Mouse (Mus musculus) brain, embryonic 14.5 days (tissue): ENCODE measurements at regions not wholly inside any gene's neighbourhood (a gene's known extent, or its start where the extent isn't known, plus 50 kb on each side); places are given as distances from the start of the nearest gene placed in this dataset.

Experiments used
- CTCF ChIP-seq: fragments of 200-500 bp; IDR thresholded peaks from 2 replicates; pipeline ENCODE4 v1.5.1; 2012; ENCODE audit warnings: inconsistent platforms, mild to moderate bottlenecking, moderate library complexity, borderline replicate concordance; ENCODE audit not compliant: insufficient read depth, insufficient read length; ENCODE audit errors: extremely low read depth
- POLR2A ChIP-seq: fragments of 200-500 bp; IDR thresholded peaks from 2 replicates; pipeline ENCODE4 v1.6.1; 2012; ENCODE audit warnings: mild to moderate bottlenecking, inconsistent platforms, borderline replicate concordance; ENCODE audit not compliant: poor library complexity, insufficient read depth, insufficient read length, severe bottlenecking; ENCODE audit errors: extremely low read depth

GRCm38 (mm10) chr1:128898025-128898424 is 305.9 kb upstream of the Cxcr4 start:
- no peak for TF ChIP-seq CTCF
- no peak for TF ChIP-seq POLR2A
